Mouse (Mus musculus) ES-Bruce4 (cell line): ENCODE results near the gene Fdx1. TPM values are rescaled to one million over a fixed set of nuclear protein-coding genes. Genes with fewer than 3 reads are reported as not detected.

ENCODE experiments used
- H3K27ac ChIP-seq: 2 replicates; pipeline ENCODE4 v1.5.1; 2012; ENCODE audit warnings: low read length, inconsistent platforms; ENCODE audit not compliant: insufficient read depth
- H3K27me3 ChIP-seq: 2 replicates; pipeline ENCODE4 v1.6.1; 2012; ENCODE audit warnings: mild to moderate bottlenecking, low read length, inconsistent platforms; ENCODE audit not compliant: control insufficient read depth, poor library complexity, insufficient read depth, severe bottlenecking
- H3K36me3 ChIP-seq: 2 replicates; pipeline ENCODE4 v1.6.1; 2012; ENCODE audit warnings: inconsistent platforms, mild to moderate bottlenecking, low read length, moderate library complexity; ENCODE audit not compliant: control insufficient read depth, poor library complexity, insufficient read depth, severe bottlenecking
- H3K4me1 ChIP-seq: one replicate; pipeline ENCODE4 v1.8.1; 2011; ENCODE audit warnings: low read length; ENCODE audit not compliant: control insufficient read depth, insufficient read depth
- H3K4me3 ChIP-seq: 2 replicates; pipeline ENCODE4 v1.5.1; 2011; ENCODE audit warnings: low read depth, mild to moderate bottlenecking, low read length
- H3K9ac ChIP-seq: 2 replicates; pipeline ENCODE4 v1.6.1; 2012; ENCODE audit warnings: low read depth, mild to moderate bottlenecking, inconsistent platforms; ENCODE audit not compliant: poor library complexity, severe bottlenecking
- H3K9me3 ChIP-seq: replicated peaks from 2 replicates; pipeline ENCODE4 v1.6.1; 2012; ENCODE audit warnings: mild to moderate bottlenecking, low read length, inconsistent platforms; ENCODE audit not compliant: control insufficient read depth, poor library complexity, insufficient read depth, severe bottlenecking
- CTCF ChIP-seq: IDR thresholded peaks from one replicate; pipeline ENCODE4 v1.8.1; 2011; ENCODE audit warnings: low read depth, low read length
- EP300 ChIP-seq: IDR thresholded peaks from 2 replicates; pipeline ENCODE4 v1.6.1; 2011; ENCODE audit warnings: low read depth, low read length; ENCODE audit not compliant: insufficient read depth
- POLR2A ChIP-seq: IDR thresholded peaks from one replicate; pipeline ENCODE4 v1.8.1; 2011; ENCODE audit warnings: low read length; ENCODE audit not compliant: insufficient read depth
- polyA plus RNA-seq: library from polyadenylated mRNA; stranded (reverse); fragments of >200 nt; gene quantifications from 2 replicates; pipeline ENCODE4 v1.2.4, GENCODE M21; 2011; ENCODE audit warnings: low read depth; ENCODE audit not compliant: missing spikeins, insufficient read depth, insufficient read length

Fdx1 gene
- polyA plus RNA-seq, 1 experiment, result 17.0 TPM

GRCm38 (mm10) chr9:51926629-51927028, 36.7 kb downstream of the Fdx1 start:
- Histone ChIP-seq H3K27me3 (no peaks in the 10 kb centered on the region), H3K27ac (no peak overlapping the region), H3K4me3 (no peak overlapping the region), H3K36me3 (no peaks in the 10 kb centered on the region), H3K4me1 (no peaks in the 10 kb centered on the region), H3K9me3 (no peaks in the 10 kb centered on the region), H3K9ac (no peak overlapping the region)
- TF ChIP-seq CTCF (no peak), EP300 (no peak), POLR2A (no peak)

- Histone ChIP-seq H3K27ac (no peak overlapping the region), H3K9ac (no peak overlapping the region), H3K27me3 (no peaks in the 10 kb centered on the region), H3K9me3 (no peaks in the 10 kb centered on the region), H3K4me1 (no peaks in the 10 kb centered on the region), H3K36me3 (no peaks in the 10 kb centered on the region), H3K4me3 (no peak overlapping the region)
- TF ChIP-seq EP300 (no peak), CTCF (no peak), POLR2A (no peak)
Observed at GRCm38 (mm10) chr9:51924551-51925081, 38.7 kb downstream of the Fdx1 start.

- no peak overlapping the region for H3K27ac ChIP-seq
- TF ChIP-seq EP300 (no peak), POLR2A (no peak), CTCF (no peak)
- H3K27me3 ChIP-seq, result no peaks in the 10 kb centered on the region
- no peak overlapping the region for H3K9ac ChIP-seq
- no peaks in the 10 kb centered on the region for H3K4me1 ChIP-seq
- H3K36me3 ChIP-seq, result no peaks in the 10 kb centered on the region
- no peaks in the 10 kb centered on the region for H3K9me3 ChIP-seq
- H3K4me3 ChIP-seq, result no peak overlapping the region
Observed at GRCm38 (mm10) chr9:51922756-51923155, 40.6 kb downstream of the Fdx1 start.

GRCm38 (mm10) chr9:51915580-51915979, 47.8 kb downstream of the Fdx1 start:
- no peaks in the 10 kb centered on the region for H3K36me3 ChIP-seq
- no peak overlapping the region for H3K4me3 ChIP-seq
- H3K9me3 ChIP-seq, result no peaks in the 10 kb centered on the region
- no peak overlapping the region for H3K27ac ChIP-seq
- TF ChIP-seq POLR2A (no peak), CTCF (no peak), EP300 (no peak)
- H3K4me1 ChIP-seq, result no peaks in the 10 kb centered on the region
- no peak overlapping the region for H3K9ac ChIP-seq
- H3K27me3 ChIP-seq, result no peaks in the 10 kb centered on the region

- TF ChIP-seq EP300 (no peak), CTCF (no peak), POLR2A (no peak)
- no peaks in the 10 kb centered on the region for H3K27me3 ChIP-seq
- no peak overlapping the region for H3K4me3 ChIP-seq
- no peaks in the 10 kb centered on the region for H3K36me3 ChIP-seq
- no peaks in the 10 kb centered on the region for H3K4me1 ChIP-seq
- no peaks in the 10 kb centered on the region for H3K9me3 ChIP-seq
- H3K27ac ChIP-seq, result no peak overlapping the region
- no peak overlapping the region for H3K9ac ChIP-seq
Observed at GRCm38 (mm10) chr9:51914481-51915120, 48.8 kb downstream of the Fdx1 start.

- TF ChIP-seq EP300 (no peak), CTCF (peak; percentile 5), POLR2A (no peak)
- no peaks in the 10 kb centered on the region for H3K36me3 ChIP-seq
- H3K9ac ChIP-seq, result no peak overlapping the region
- no peaks in the 10 kb centered on the region for H3K4me1 ChIP-seq
- H3K9me3 ChIP-seq, result no peaks in the 10 kb centered on the region
- H3K4me3 ChIP-seq, result no peak overlapping the region
- no peak overlapping the region for H3K27ac ChIP-seq
- no peaks in the 10 kb centered on the region for H3K27me3 ChIP-seq
Observed at GRCm38 (mm10) chr9:51908838-51909237, 54.5 kb downstream of the Fdx1 start.
